In the genomic region with DNA sequence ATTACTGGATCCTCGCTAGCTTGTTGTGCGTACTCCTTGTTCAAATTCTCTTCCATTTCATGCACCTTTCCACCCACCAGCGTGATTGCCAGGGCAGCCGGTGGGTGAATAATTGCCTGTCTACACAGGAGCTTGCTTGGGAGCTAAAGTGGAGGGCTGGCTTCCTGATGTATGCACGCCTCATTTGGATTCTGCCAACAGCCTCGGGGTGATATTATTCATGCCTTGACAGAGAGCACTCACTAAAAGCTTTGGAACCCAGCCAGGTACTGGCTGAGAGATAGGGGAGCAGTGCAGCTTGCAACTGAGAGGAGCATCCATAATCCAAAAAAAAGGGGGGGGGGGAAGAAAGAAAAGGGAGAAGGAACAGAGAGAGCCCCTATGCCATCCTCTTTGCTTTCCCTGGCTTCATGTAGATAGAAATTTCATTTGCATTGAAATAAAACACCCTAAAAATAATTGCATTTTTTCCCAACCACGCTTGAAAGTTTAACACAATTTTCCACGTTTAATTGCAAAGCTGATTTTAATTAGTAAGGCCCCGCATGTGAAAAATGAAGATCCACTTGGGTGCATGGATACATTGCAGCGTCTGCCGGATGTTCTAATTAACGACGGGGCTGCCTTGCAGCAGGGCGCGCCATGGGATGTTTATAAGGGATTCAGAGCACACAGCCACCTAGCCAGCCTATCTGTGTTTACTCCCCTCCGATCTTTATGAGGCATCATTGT, we compare ENCODE assay signal across 9 mouse cellular contexts.
DNase-seq lines count a peak whose midpoint lies in the region; ATAC-seq and TF ChIP-seq lines count a peak whose summit lies in the region.
"Had no signal": no experiment of that assay in that cellular context is flagged by ENCODE, and none has a peak within 500 bp of the region (broad histone marks: within the 10 kb centered on the region; RNA-seq: fewer than 3 reads in every experiment).

No protein-coding gene starts in this region.

- no peak overlapping the region for H3K4me3 ChIP-seq in intestine, embryonic 14.5 days (ENCODE audit: low read depth, low read length)
- H3K4me3 ChIP-seq in intestine, postnatal 0 days (ENCODE audit: low read depth, low read length) = no peak overlapping the region

- H3K36me3 ChIP-seq in intestine, embryonic 14.5 days (ENCODE audit: control insufficient read depth, insufficient read depth, low read length) = no peaks in the 10 kb centered on the region
- H3K36me3 ChIP-seq in intestine, postnatal 0 days (ENCODE audit: control insufficient read depth, insufficient read depth) = no peaks in the 10 kb centered on the region
- H3K36me3 ChIP-seq: G1E had no signal

- H3K9ac ChIP-seq in intestine, embryonic 14.5 days (ENCODE audit: low read length) = no peak overlapping the region
- H3K9ac ChIP-seq in intestine, postnatal 0 days (ENCODE audit: low read depth, low read length) = no peak overlapping the region

- ATAC-seq in intestine, embryonic 14.5 days (replicated peaks; ENCODE audit: low FRiP score, low TSS enrichment, low read depth) = no peak
- ATAC-seq in intestine, postnatal 0 days = no peak

- no peaks in the 10 kb centered on the region for H3K9me3 ChIP-seq in intestine, embryonic 14.5 days (ENCODE audit: control insufficient read depth, low read length)
- H3K9me3 ChIP-seq in intestine, postnatal 0 days (ENCODE audit: control insufficient read depth) = no peaks in the 10 kb centered on the region

- no peaks in the 10 kb centered on the region for H3K27me3 ChIP-seq in intestine, embryonic 14.5 days (replicated peaks; ENCODE audit: control insufficient read depth, insufficient read depth, low read length)
- H3K27me3 ChIP-seq in intestine, postnatal 0 days (replicated peaks; ENCODE audit: control insufficient read depth, insufficient read depth, low read length) = no peaks in the 10 kb centered on the region

- no peak for DNase-seq in intestine, embryonic 14.5 days (ENCODE audit: low spot score)
- peak; percentile 49 for DNase-seq in cerebellum, adult 9-10 months
- DNase-seq in frontal cortex, postnatal 25 days (ENCODE audit: low spot score in 2 of 2) = peak; percentile 25 to 55
- peak; percentile 52 to 66 for DNase-seq in left cerebral cortex, adult 18-20 months (ENCODE audit: low spot score in 2 of 2)
- peak; percentile 37 for DNase-seq in retina, adult 2 months (ENCODE audit: low read depth, low spot score)
- DNase-seq in thymus, postnatal 36 days = no peak
- DNase-seq in spleen, postnatal 36 days (ENCODE audit: low spot score in 2 of 2) = no peak

- TF ChIP-seq CTCF in intestine, postnatal 0 days (IDR thresholded peaks at IDR 0.05; ENCODE audit: low read depth) = no peak

- peaks cover 11% of the 10 kb centered on the region; the same call in 1 of the 2 replicates for H3K4me1 ChIP-seq in intestine, embryonic 14.5 days (replicated peaks; ENCODE audit: control insufficient read depth, insufficient read depth, low read length)
- no peaks in the 10 kb centered on the region for H3K4me1 ChIP-seq in intestine, postnatal 0 days (replicated peaks; ENCODE audit: control insufficient read depth, insufficient read depth, low read length)

- no peak overlapping the region for H3K27ac ChIP-seq in intestine, embryonic 14.5 days (ENCODE audit: low read depth)
- H3K27ac ChIP-seq in intestine, postnatal 0 days (ENCODE audit: low read depth, low read length) = no peak overlapping the region

- H3K4me2 ChIP-seq in intestine, embryonic 14.5 days (ENCODE audit: low read length) = peak overlapping the region; percentile 12; the same call in 1 of the 2 replicates
- no peak overlapping the region for H3K4me2 ChIP-seq in intestine, postnatal 0 days (replicated peaks; ENCODE audit: low read depth)

- WGBS in intestine, embryonic 14.5 days = 19% methylated on average over 16 of the region's 16 CpGs
- 30% methylated on average over 16 of the region's 16 CpGs for WGBS in intestine, postnatal 0 days

Comparison
In these comparisons a context has a peak if more than half of its experiments do, and no peak if none do; other contexts are left out.
1. DNase-seq: peak in cerebellum, adult 9-10 months (single experiment), frontal cortex, postnatal 25 days (2 of 2), left cerebral cortex, adult 18-20 months (2 of 2) and retina, adult 2 months (single experiment); none in intestine, embryonic 14.5 days (single experiment), thymus, postnatal 36 days (0 of 2) and spleen, postnatal 36 days (0 of 2).